8 mouse cellular contexts compared by ENCODE assay signal in the genomic region with DNA sequence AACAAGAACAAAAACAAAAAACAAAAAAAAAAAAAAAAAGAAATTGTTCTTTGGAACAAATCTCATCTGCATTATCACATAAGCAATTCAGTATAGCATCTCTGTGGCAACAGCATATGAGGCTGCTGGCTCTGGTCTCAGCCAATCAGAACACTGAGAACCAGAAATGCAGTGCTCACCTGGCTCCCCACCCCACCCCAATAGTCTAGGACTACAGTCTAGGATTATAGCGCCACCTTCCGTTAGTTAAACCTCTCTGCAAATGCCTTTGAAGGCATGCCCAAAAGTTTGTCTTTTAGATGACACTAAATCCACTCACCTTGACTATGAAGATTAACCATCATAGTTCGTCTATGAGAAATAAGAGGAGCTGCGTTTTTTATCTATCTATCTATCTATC. TPM values are rescaled to one million over a fixed set of nuclear protein-coding genes. Genes with fewer than 3 reads are reported as not detected.
A peak's percentile ranks its signal among the peaks of the same experiment; 100 is the strongest.
DNase-seq lines count a peak whose midpoint lies in the region; ATAC-seq and TF ChIP-seq lines count a peak whose summit lies in the region.

No protein-coding gene starts in this region.

- H3K36me3 ChIP-seq in hindbrain, embryonic 14.5 days (replicated peaks; ENCODE audit: control insufficient read depth, insufficient read depth): no peaks in the 10 kb centered on the region
- no peaks in the 10 kb centered on the region for H3K36me3 ChIP-seq in hindbrain, embryonic 11.5 days (ENCODE audit: control insufficient read depth, insufficient read depth, low read length)
- H3K36me3 ChIP-seq in CH12.LX (replicated peaks in 1 of 2; ENCODE audit: control insufficient read depth in 1 of 2, insufficient read depth in 1 of 2, low read length in 1 of 2) (no peaks in the 10 kb centered on the region), myocyte (ENCODE audit: control insufficient read depth, insufficient read depth) (no peaks in the 10 kb centered on the region)
- no peaks in the 10 kb centered on the region for H3K36me3 ChIP-seq in heart, adult 2 months (ENCODE audit: control insufficient read depth, insufficient read depth, low read length)

- no peak overlapping the region for H3K27ac ChIP-seq in hindbrain, embryonic 14.5 days
- H3K27ac ChIP-seq in hindbrain, embryonic 11.5 days (ENCODE audit: low read depth, low read length): no peak overlapping the region
- no peak overlapping the region for H3K27ac ChIP-seq in CH12.LX (ENCODE audit: insufficient read depth, low read depth)
- no peak overlapping the region for H3K27ac ChIP-seq in cortical plate, adult 2 months (ENCODE audit: insufficient read depth, low read length)
- H3K27ac ChIP-seq in heart, adult 2 months: no peak overlapping the region

- H3K79me2 ChIP-seq in CH12.LX (replicated peaks; ENCODE audit: control insufficient read depth, extremely low read depth, insufficient read depth, poor library complexity, severe bottlenecking): no peaks in the 10 kb centered on the region
- H3K79me2 ChIP-seq in myocyte (ENCODE audit: control insufficient read depth, insufficient read depth): no peaks in the 10 kb centered on the region
- H3K79me2 ChIP-seq in heart, adult 2 months (replicated peaks; ENCODE audit: control insufficient read depth, insufficient read depth, low read length): no peaks in the 10 kb centered on the region

- H3K4me3 ChIP-seq in hindbrain, embryonic 14.5 days (replicated peaks; ENCODE audit: low read length): no peak overlapping the region
- no peak overlapping the region for H3K4me3 ChIP-seq in hindbrain, embryonic 11.5 days (ENCODE audit: low read depth, low read length)
- no peak overlapping the region for H3K4me3 ChIP-seq in CH12.LX (replicated peaks in 1 of 3; ENCODE audit: low read depth in 2 of 3, low read length in 2 of 3, poor library complexity in 1 of 3)
- H3K4me3 ChIP-seq in cortical plate, adult 2 months (ENCODE audit: insufficient read depth, low read length): no peak overlapping the region
- H3K4me3 ChIP-seq in myocyte: no peak overlapping the region
- no peak overlapping the region for H3K4me3 ChIP-seq in heart, adult 2 months
- H3K4me3 ChIP-seq in lung, adult 2 months (replicated peaks; ENCODE audit: extremely low read depth, low read depth, low read length): no peak overlapping the region

- no peaks in the 10 kb centered on the region for H3K27me3 ChIP-seq in hindbrain, embryonic 14.5 days (ENCODE audit: control insufficient read depth, insufficient read depth, low read length)
- H3K27me3 ChIP-seq in hindbrain, embryonic 11.5 days (ENCODE audit: control insufficient read depth, insufficient read depth, low read length): no peaks in the 10 kb centered on the region
- H3K27me3 ChIP-seq in CH12.LX (replicated peaks) (peaks cover 14% of the 10 kb centered on the region), myocyte (ENCODE audit: control insufficient read depth, insufficient read depth, insufficient read length) (peaks cover 13% of the 10 kb centered on the region)
- H3K27me3 ChIP-seq in heart, adult 2 months (ENCODE audit: control insufficient read depth, insufficient read depth, low read length): peaks cover 1% of the 10 kb centered on the region; the same call in 1 of the 2 replicates

- H3K4me2 ChIP-seq in hindbrain, embryonic 14.5 days (replicated peaks): peak overlapping the region; percentile 38
- H3K4me2 ChIP-seq in hindbrain, embryonic 11.5 days (replicated peaks; ENCODE audit: low read depth, low read length): no peak overlapping the region
- no peak overlapping the region for H3K4me2 ChIP-seq in CH12.LX (ENCODE audit: insufficient read depth, low read depth, poor library complexity, severe bottlenecking)
- H3K4me2 ChIP-seq in myocyte (ENCODE audit: low read depth): peak overlapping the region; percentile 39

- dilution Hi-C loops in CH12.LX (cut with MboI; ENCODE audit: extremely low pct_ligation_motif_present, extremely low pct_unique_long_range_greater_than_20kb, low sequenced_read_pairs): no loop called here

- peak; percentile 73 for ATAC-seq in hindbrain, embryonic 14.5 days (ENCODE audit: low FRiP score)
- ATAC-seq in hindbrain, embryonic 11.5 days (ENCODE audit: low FRiP score): no peak

- no peak for TF ChIP-seq POLR2A in CH12.LX (IDR thresholded peaks at IDR 0.05; ENCODE audit: low read depth, low read length)
- TF ChIP-seq POLR2A in cortical plate, adult 2 months (IDR thresholded peaks at IDR 0.05; ENCODE audit: extremely low read depth, insufficient read depth, low read length): no peak
- no peak for TF ChIP-seq POLR2A in myocyte (IDR thresholded peaks at IDR 0.05; ENCODE audit: insufficient read length, low read depth)
- no peak for TF ChIP-seq POLR2A in heart, adult 2 months (IDR thresholded peaks at IDR 0.05; ENCODE audit: insufficient read depth, low read depth, low read length)
- TF ChIP-seq POLR2A in lung, adult 2 months (IDR thresholded peaks at IDR 0.05; ENCODE audit: borderline replicate concordance, extremely low read depth, low read depth, low read length): no peak

- no peak overlapping the region for H3ac ChIP-seq in myocyte (ENCODE audit: control insufficient read depth, insufficient read length)

- peak; percentile 58 for DNase-seq in hindbrain, embryonic 14.5 days (ENCODE audit: low spot score)
- DNase-seq in hindbrain, embryonic 11.5 days (ENCODE audit: low spot score): no peak
- peak; percentile 42 for DNase-seq in CH12.LX (ENCODE audit: extremely low read depth)
- no peak for DNase-seq in ovary, adult 18-20 months (ENCODE audit: low spot score)
- no peak for DNase-seq in heart, adult 2 months
- DNase-seq in lung, adult 2 months: no peak

- in situ Hi-C loops in CH12.LX (cut with MboI; ENCODE audit: low pct_ligation_motif_present, low pct_unique_long_range_greater_than_20kb, low sequenced_read_pairs): no loop called here

- peak; percentile 16 to 53; a peak in 2 of 4 replicates for TF ChIP-seq CTCF in CH12.LX (conservative IDR thresholded peaks at IDR 0.05 in 1 of 2, IDR thresholded peaks at IDR 0.05 in 1 of 2; ENCODE audit: low read depth in 2 of 2, low read length in 2 of 2)
- 0 out of 2 replicates have a peak, but pooled peaks have one; percentile 8 for TF ChIP-seq CTCF in cortical plate, adult 2 months (IDR thresholded peaks at IDR 0.05; ENCODE audit: extremely low read depth, insufficient read depth, low read length)
- no peak for TF ChIP-seq CTCF in heart, adult 2 months (IDR thresholded peaks at IDR 0.05)
- no peak for TF ChIP-seq CTCF in lung, adult 2 months (IDR thresholded peaks at IDR 0.05; ENCODE audit: insufficient read depth, low read length)

- no peak for TF ChIP-seq EP300 in CH12.LX (IDR thresholded peaks at IDR 0.05; ENCODE audit: low read length)
- TF ChIP-seq EP300 in heart, adult 2 months (IDR thresholded peaks at IDR 0.05; ENCODE audit: insufficient read depth, low read depth, low read length): no peak

- no peaks in the 10 kb centered on the region for H3K4me1 ChIP-seq in hindbrain, embryonic 14.5 days (replicated peaks; ENCODE audit: control insufficient read depth, insufficient read depth, low read length)
- no peaks in the 10 kb centered on the region for H3K4me1 ChIP-seq in hindbrain, embryonic 11.5 days (replicated peaks; ENCODE audit: control insufficient read depth, insufficient read depth, low read length)
- no peaks in the 10 kb centered on the region for H3K4me1 ChIP-seq in CH12.LX (ENCODE audit: control insufficient read depth in 1 of 2, insufficient read depth in 2 of 2)
- no peaks in the 10 kb centered on the region for H3K4me1 ChIP-seq in cortical plate, adult 2 months (ENCODE audit: control insufficient read depth, insufficient read depth, low read length)
- H3K4me1 ChIP-seq in heart, adult 2 months (ENCODE audit: control insufficient read depth, insufficient read depth, low read length): no peaks in the 10 kb centered on the region; the same call in 1 of the 2 replicates
- H3K4me1 ChIP-seq in lung, adult 2 months (ENCODE audit: control insufficient read depth, insufficient read depth, low read length): no peaks in the 10 kb centered on the region

- no peak overlapping the region for H3K9ac ChIP-seq in hindbrain, embryonic 14.5 days
- H3K9ac ChIP-seq in hindbrain, embryonic 11.5 days (ENCODE audit: low read depth, low read length): no peak overlapping the region
- no peak overlapping the region for H3K9ac ChIP-seq in CH12.LX (ENCODE audit: insufficient read depth, low read depth)
- no peak overlapping the region for H3K9ac ChIP-seq in heart, adult 2 months (ENCODE audit: low read depth, low read length)

- TF ChIP-seq RAD21 in CH12.LX (IDR thresholded peaks at IDR 0.05; ENCODE audit: low read depth, low read length): peak; percentile 18

- 26% methylated on average over 4 of the region's 4 CpGs for WGBS in hindbrain, embryonic 14.5 days
- 32% methylated on average over 4 of the region's 4 CpGs for WGBS in hindbrain, embryonic 11.5 days
- 19% methylated on average over 4 of the region's 4 CpGs for WGBS in heart, adult 2 months
- WGBS in lung, adult 2 months: 16% methylated on average over 4 of the region's 4 CpGs

- no peaks in the 10 kb centered on the region for H3K9me3 ChIP-seq in hindbrain, embryonic 14.5 days (ENCODE audit: control insufficient read depth, low read length)
- H3K9me3 ChIP-seq in hindbrain, embryonic 11.5 days (ENCODE audit: control insufficient read depth, low read length): no peaks in the 10 kb centered on the region
- no peaks in the 10 kb centered on the region for H3K9me3 ChIP-seq in CH12.LX (replicated peaks; ENCODE audit: low read length)

- intact Hi-C loops in heart, adult 2 months (cut with DNase I): no loop called here

RNA-seq across cellular contexts. Expression of a gene that starts 11.4 kb away (rescaled TPM):
- polyA plus RNA-seq in hindbrain, embryonic 14.5 days (2014; fragmentation: Nextera tagmentation; extraction: Ambion mirVana): 35.0 and 39.8 TPM in 2 replicates
- polyA plus RNA-seq in hindbrain, embryonic 11.5 days (2014; fragmentation: Nextera tagmentation; extraction: Ambion mirVana): 34.9 and 35.2 TPM in 2 replicates
- total RNA-seq in CH12.LX (2012; rRNA removed) (17.1 and 19.1 TPM in 2 replicates), CH12.LX (2014; rRNA removed) (13.6 and 14.2 TPM in 2 replicates)
- polyA plus RNA-seq in CH12.LX (2012; ENCODE audit: insufficient read length, low read depth) (67.0 and 67.1 TPM in 2 replicates), myocyte (2012; fragmentation: generic; extraction: Trizol) (17.1 TPM)
- polyA plus RNA-seq in cortical plate, adult 2 months (2012; rRNA removed): 18.6 and 19.2 TPM in 2 replicates
- 10 to 100 TPM; 19.1 to 19.3 TPM for total RNA-seq in heart, adult 2 months (2021)
- 17.0 and 21.7 TPM in 2 replicates for polyA plus RNA-seq in heart, adult 2 months (2012; rRNA removed)
- 34.5 and 48.7 TPM in 2 replicates for polyA plus RNA-seq in lung, adult 2 months (2012; rRNA removed)

RNA-seq across cellular contexts. Expression of a gene that starts 13.6 kb away (rescaled TPM):
- polyA plus RNA-seq in hindbrain, embryonic 14.5 days (2014; fragmentation: Nextera tagmentation; extraction: Ambion mirVana): not detected in 2 replicates
- polyA plus RNA-seq in hindbrain, embryonic 11.5 days (2014; fragmentation: Nextera tagmentation; extraction: Ambion mirVana): not detected in 2 replicates
- total RNA-seq in CH12.LX (2012; rRNA removed) (not detected in 2 replicates), CH12.LX (2014; rRNA removed) (not detected in 2 replicates)
- polyA plus RNA-seq in CH12.LX (2012; ENCODE audit: insufficient read length, low read depth) (0.20 and 0.27 TPM in 2 replicates), myocyte (2012; fragmentation: generic; extraction: Trizol) (not detected)
- polyA plus RNA-seq in cortical plate, adult 2 months (2012; rRNA removed): not detected in 2 replicates
- total RNA-seq in heart, adult 2 months (2021): not detected
- not detected in 2 replicates for polyA plus RNA-seq in heart, adult 2 months (2012; rRNA removed)
- polyA plus RNA-seq in lung, adult 2 months (2012; rRNA removed): not detected in 2 replicates

RNA-seq across cellular contexts. Expression of a gene that starts 41.5 kb away (rescaled TPM):
- polyA plus RNA-seq in hindbrain, embryonic 14.5 days (2014; fragmentation: Nextera tagmentation; extraction: Ambion mirVana): 0.61 and 0.78 TPM in 2 replicates
- polyA plus RNA-seq in hindbrain, embryonic 11.5 days (2014; fragmentation: Nextera tagmentation; extraction: Ambion mirVana): 0.48 and 0.70 TPM in 2 replicates
- not detected in 2 replicates for total RNA-seq in CH12.LX (2012; rRNA removed)
- not detected in 2 replicates for total RNA-seq in CH12.LX (2014; rRNA removed)
- polyA plus RNA-seq in CH12.LX (2012; ENCODE audit: insufficient read length, low read depth): 0.14 TPM in 1 of 2 replicates, not detected in the other
- not detected in 2 replicates for polyA plus RNA-seq in cortical plate, adult 2 months (2012; rRNA removed)
- polyA plus RNA-seq in myocyte (2012; fragmentation: generic; extraction: Trizol): not detected
- not detected for total RNA-seq in heart, adult 2 months (2021)
- polyA plus RNA-seq in heart, adult 2 months (2012; rRNA removed): 0.10 TPM in 1 of 2 replicates, not detected in the other
- polyA plus RNA-seq in lung, adult 2 months (2012; rRNA removed): 0.14 and 0.30 TPM in 2 replicates

RNA-seq across cellular contexts. Expression of a gene that starts 43.8 kb away (rescaled TPM):
- 0.88 and 2.1 TPM in 2 replicates for polyA plus RNA-seq in hindbrain, embryonic 14.5 days (2014; fragmentation: Nextera tagmentation; extraction: Ambion mirVana)
- 6.6 and 6.7 TPM in 2 replicates for polyA plus RNA-seq in hindbrain, embryonic 11.5 days (2014; fragmentation: Nextera tagmentation; extraction: Ambion mirVana)
- total RNA-seq in CH12.LX (2012; rRNA removed): not detected in 2 replicates
- not detected in 2 replicates for total RNA-seq in CH12.LX (2014; rRNA removed)
- polyA plus RNA-seq in CH12.LX (2012; ENCODE audit: insufficient read length, low read depth): not detected in 2 replicates
- polyA plus RNA-seq in cortical plate, adult 2 months (2012; rRNA removed): not detected in 2 replicates
- not detected for polyA plus RNA-seq in myocyte (2012; fragmentation: generic; extraction: Trizol)
- total RNA-seq in heart, adult 2 months (2021): 1 to 10 TPM in 1 of 2 experiments, under 1 TPM in 1; 0.13 to 2.1 TPM
- 0.92 TPM in 1 of 2 replicates, not detected in the other for polyA plus RNA-seq in heart, adult 2 months (2012; rRNA removed)
- 0.07 and 0.25 TPM in 2 replicates for polyA plus RNA-seq in lung, adult 2 months (2012; rRNA removed)

RNA-seq across cellular contexts. Expression of a gene that starts 52.8 kb away (rescaled TPM):
- polyA plus RNA-seq in hindbrain, embryonic 14.5 days (2014; fragmentation: Nextera tagmentation; extraction: Ambion mirVana): not detected in 2 replicates
- polyA plus RNA-seq in hindbrain, embryonic 11.5 days (2014; fragmentation: Nextera tagmentation; extraction: Ambion mirVana): not detected in 2 replicates
- total RNA-seq in CH12.LX (2012; rRNA removed) (not detected in 2 replicates), CH12.LX (2014; rRNA removed) (not detected in 2 replicates)
- polyA plus RNA-seq in CH12.LX (2012; ENCODE audit: insufficient read length, low read depth) (not detected in 2 replicates), myocyte (2012; fragmentation: generic; extraction: Trizol) (not detected)
- not detected in 2 replicates for polyA plus RNA-seq in cortical plate, adult 2 months (2012; rRNA removed)
- total RNA-seq in heart, adult 2 months (2021): not detected
- not detected in 2 replicates for polyA plus RNA-seq in heart, adult 2 months (2012; rRNA removed)
- not detected in 2 replicates for polyA plus RNA-seq in lung, adult 2 months (2012; rRNA removed)

Comparison
In these comparisons a context has a peak if more than half of its experiments do, and no peak if none do; other contexts are left out.
1. DNase-seq: peak in hindbrain, embryonic 14.5 days (single experiment) and CH12.LX (single experiment); none in hindbrain, embryonic 11.5 days (single experiment), ovary, adult 18-20 months (single experiment), heart, adult 2 months (0 of 2) and lung, adult 2 months (single experiment).
2. H3K4me2 ChIP-seq: peak in hindbrain, embryonic 14.5 days (single experiment) and myocyte (single experiment); none in hindbrain, embryonic 11.5 days (single experiment) and CH12.LX (single experiment).
3. CTCF ChIP-seq: peak in CH12.LX (2 of 2) and cortical plate, adult 2 months (single experiment); none in heart, adult 2 months (single experiment) and lung, adult 2 months (single experiment).